Mouse (Mus musculus) ovary, postnatal 14 days (tissue): ENCODE measurements around the gene Rbl1.
A peak's percentile ranks its signal among the peaks of the same experiment; 100 is the strongest.
"Not testable (repeated sequence)": the region's sequence is repeated elsewhere in the genome, so short reads cannot be mapped to it uniquely, and the experiment has no call there.

Experiments used
- DNase-seq: peaks from one replicate; pipeline ENCODE4 v3.0.0; 2022; ENCODE audit warnings: low spot score

Gene Rbl1

GRCm38 (mm10) chr2:157204366-157205218 lies at the start of gene Rbl1:
Gene Rbl1, minus strand, starts transcription at chr2:157204534.
- peak; percentile 83 for DNase-seq

GRCm38 (mm10) chr2:157248111-157248510 lies 43.8 kb upstream of the Rbl1 start:
- no peak for DNase-seq

GRCm38 (mm10) chr2:157245603-157246002 lies 41.3 kb upstream of the Rbl1 start:
- no peak for DNase-seq

- DNase-seq: no peak
These were observed 40.7 kb upstream of the Rbl1 start for GRCm38 (mm10) chr2:157245001-157245400.

GRCm38 (mm10) chr2:157235946-157236345 lies 31.6 kb upstream of the Rbl1 start:
- DNase-seq: no peak

- DNase-seq: not testable (repeated sequence)
These were observed 17.6 kb upstream of the Rbl1 start for GRCm38 (mm10) chr2:157221916-157222315.

GRCm38 (mm10) chr2:157220108-157220507 lies 15.8 kb upstream of the Rbl1 start:
- no peak for DNase-seq

GRCm38 (mm10) chr2:157211731-157212130 lies 7.4 kb upstream of the Rbl1 start:
- no peak for DNase-seq

GRCm38 (mm10) chr2:157203459-157204365 lies 622 bp downstream of the Rbl1 start:
- peak; percentile 6 for DNase-seq

- no peak for DNase-seq
These were observed 1.3 kb downstream of the Rbl1 start for GRCm38 (mm10) chr2:157203026-157203425.

- DNase-seq: no peak
These were observed 2.0 kb downstream of the Rbl1 start for GRCm38 (mm10) chr2:157202361-157202760.

GRCm38 (mm10) chr2:157201081-157201830 lies 3.1 kb downstream of the Rbl1 start:
- DNase-seq: no peak

- not testable (repeated sequence) for DNase-seq
These were observed 5.9 kb downstream of the Rbl1 start for GRCm38 (mm10) chr2:157198405-157198804.

GRCm38 (mm10) chr2:157190651-157191050 lies 13.7 kb downstream of the Rbl1 start:
- DNase-seq: no peak

GRCm38 (mm10) chr2:157187223-157187622 lies 17.1 kb downstream of the Rbl1 start:
- DNase-seq: no peak

GRCm38 (mm10) chr2:157186504-157186903 lies 17.8 kb downstream of the Rbl1 start:
- no peak for DNase-seq

- DNase-seq: no peak
These were observed 19.2 kb downstream of the Rbl1 start for GRCm38 (mm10) chr2:157185022-157185660.

GRCm38 (mm10) chr2:157178167-157178566 lies 26.2 kb downstream of the Rbl1 start:
- no peak for DNase-seq

GRCm38 (mm10) chr2:157176248-157176647 lies 28.1 kb downstream of the Rbl1 start:
- DNase-seq: no peak

GRCm38 (mm10) chr2:157174416-157174815 lies 29.9 kb downstream of the Rbl1 start:
- no peak for DNase-seq

- no peak for DNase-seq
These were observed 30.8 kb downstream of the Rbl1 start for GRCm38 (mm10) chr2:157173555-157173954.

- DNase-seq: no peak
These were observed 31.4 kb downstream of the Rbl1 start for GRCm38 (mm10) chr2:157172984-157173383.
